Mouse (Mus musculus) CH12.LX (cell line): ENCODE results near the gene S1pr1. TPM values are rescaled to one million over a fixed set of nuclear protein-coding genes. Genes with fewer than 3 reads are reported as not detected.

ENCODE experiments used
- DNase-seq: peaks from one replicate; pipeline ENCODE4 v3.0.0-alpha.2; 2013; ENCODE audit errors: extremely low read depth
- H3K27ac ChIP-seq: 2 replicates; pipeline ENCODE4 v1.5.1; 2012; ENCODE audit warnings: low read depth, mild to moderate bottlenecking, control low read depth, moderate library complexity; ENCODE audit not compliant: insufficient read depth
- H3K27me3 ChIP-seq: replicated peaks from 2 replicates; pipeline ENCODE3; 2012; ENCODE audit warnings: inconsistent platforms
- H3K36me3 ChIP-seq, 2 experiments: replicated peaks in 1 of 2; 2 replicates each; pipeline versions ENCODE3 to v1.6.1; 2012; ENCODE audit warnings: inconsistent platforms in 1 of 2, low read length in 1 of 2, mild to moderate bottlenecking in 1 of 2, mixed read lengths in 1 of 2, moderate library complexity in 1 of 2; ENCODE audit not compliant: control insufficient read depth in 1 of 2, insufficient read depth in 1 of 2
- H3K4me1 ChIP-seq, 2 experiments: 2 replicates each; pipeline ENCODE4 v1.6.1; 2012; ENCODE audit warnings: inconsistent platforms in 1 of 2, moderate library complexity in 1 of 2; ENCODE audit not compliant: insufficient read depth in 2 of 2, control insufficient read depth in 1 of 2
- H3K4me2 ChIP-seq: 2 replicates; pipeline ENCODE4 v1.6.1; 2012; ENCODE audit warnings: low read depth, mild to moderate bottlenecking, control low read depth; ENCODE audit not compliant: poor library complexity, insufficient read depth, severe bottlenecking
- H3K4me3 ChIP-seq, 3 experiments: fragments of 150-350 bp in 1 of 3; sonication (generic) in 1 of 3; replicated peaks in 1 of 3; 2 replicates each; pipeline versions ENCODE3 to v1.5.1; 2011 to 2012; ENCODE audit warnings: low read depth in 2 of 3, low read length in 2 of 3, mild to moderate bottlenecking in 2 of 3, moderate library complexity in 2 of 3, control low read depth in 1 of 3, improper control_type of control experiment in 1 of 3, inconsistent platforms in 1 of 3, mixed read lengths in 1 of 3; ENCODE audit not compliant: poor library complexity in 1 of 3
- H3K79me2 ChIP-seq: replicated peaks from 2 replicates; pipeline ENCODE4 v1.6.1; 2012; ENCODE audit warnings: mild to moderate bottlenecking, moderate library complexity; ENCODE audit not compliant: control insufficient read depth, poor library complexity, insufficient read depth, severe bottlenecking; ENCODE audit errors: extremely low read depth
- H3K9ac ChIP-seq: 2 replicates; pipeline ENCODE4 v1.6.1; 2012; ENCODE audit warnings: low read depth, mild to moderate bottlenecking, control low read depth, moderate library complexity; ENCODE audit not compliant: insufficient read depth
- H3K9me3 ChIP-seq: replicated peaks from 2 replicates; pipeline ENCODE3; 2012; ENCODE audit warnings: low read length, inconsistent platforms, mixed read lengths
- CTCF ChIP-seq, 2 experiments: IDR thresholded peaks in 1 of 2; conservative IDR thresholded peaks in 1 of 2; 2 replicates each; pipeline ENCODE4 v1.5.1; 2011 to 2012; ENCODE audit warnings: low read depth in 2 of 2, low read length in 2 of 2, improper control_type of control experiment in 1 of 2, inconsistent platforms in 1 of 2, mild to moderate bottlenecking in 1 of 2, moderate library complexity in 1 of 2
- EP300 ChIP-seq: IDR thresholded peaks from 2 replicates; pipeline ENCODE4 v1.6.1; 2011; ENCODE audit warnings: low read length, improper control_type of control experiment
- GABPA ChIP-seq: IDR thresholded peaks from 2 replicates; pipeline ENCODE4 v1.6.1; 2012; ENCODE audit warnings: low read depth, low read length, improper control_type of control experiment, inconsistent platforms; ENCODE audit not compliant: insufficient replicate concordance
- JUN ChIP-seq: IDR thresholded peaks from 2 replicates; pipeline ENCODE4 v1.6.1; 2011; ENCODE audit warnings: low read depth, mild to moderate bottlenecking, low read length, improper control_type of control experiment, moderate library complexity; ENCODE audit not compliant: insufficient read depth
- JUND ChIP-seq: conservative IDR thresholded peaks from 2 replicates; pipeline ENCODE4 v1.6.1; 2011; ENCODE audit warnings: low read depth, low read length, improper control_type of control experiment
- MAFK ChIP-seq: IDR thresholded peaks from 2 replicates; pipeline ENCODE4 v1.6.1; 2011; ENCODE audit warnings: low read length, improper control_type of control experiment; ENCODE audit not compliant: insufficient replicate concordance
- MAZ ChIP-seq: IDR thresholded peaks from 2 replicates; pipeline ENCODE4 v1.6.1; 2012; ENCODE audit warnings: low read depth, mild to moderate bottlenecking, inconsistent platforms, low read length, improper control_type of control experiment, moderate library complexity
- MYC ChIP-seq: IDR thresholded peaks from 2 replicates; pipeline ENCODE4 v1.6.1; 2011; ENCODE audit warnings: low read depth, mild to moderate bottlenecking, improper control_type of control experiment, low read length
- NELFE ChIP-seq: IDR thresholded peaks from 2 replicates; pipeline ENCODE4 v1.6.1; 2011; ENCODE audit warnings: low read depth, low read length, improper control_type of control experiment
- PAX5 ChIP-seq: IDR thresholded peaks from 2 replicates; pipeline ENCODE4 v1.6.1; 2012; ENCODE audit warnings: low read length, inconsistent platforms, mixed read lengths
- POLR2AphosphoS2 ChIP-seq: IDR thresholded peaks from 2 replicates; pipeline ENCODE4 v1.6.1; 2011; ENCODE audit warnings: low read depth, low read length, improper control_type of control experiment
- SIN3A ChIP-seq: IDR thresholded peaks from 2 replicates; pipeline ENCODE4 v1.6.1; 2012; ENCODE audit warnings: low read length, improper control_type of control experiment, inconsistent platforms
- SMC3 ChIP-seq: IDR thresholded peaks from 2 replicates; pipeline ENCODE4 v1.6.1; 2011; ENCODE audit warnings: low read depth, low read length, improper control_type of control experiment
- ZC3H11A ChIP-seq: IDR thresholded peaks from 2 replicates; pipeline ENCODE4 v1.6.1; 2012; ENCODE audit warnings: low read depth, mild to moderate bottlenecking, inconsistent platforms, low read length, improper control_type of control experiment
- ZMIZ1 ChIP-seq: IDR thresholded peaks from 2 replicates; pipeline ENCODE4 v1.6.1; 2012; ENCODE audit warnings: low read depth, mild to moderate bottlenecking, inconsistent platforms, low read length, improper control_type of control experiment
- dilution Hi-C: fragments of 300-500 bp; cut with MboI; formaldehyde crosslinking; loops from 2 replicates; pipeline ENCODE4 v1.14.3; 2020; ENCODE audit warnings: low sequenced_read_pairs; ENCODE audit not compliant: extremely low pct_unique_long_range_greater_than_20kb, extremely low pct_ligation_motif_present
- in situ Hi-C: fragments of 300-500 bp; cut with MboI; formaldehyde crosslinking; loops from 3 replicates; pipeline ENCODE4 v1.14.3; 2019; ENCODE audit warnings: low sequenced_read_pairs, low pct_ligation_motif_present, low pct_unique_long_range_greater_than_20kb, mixed read lengths
- polyA plus RNA-seq: library from polyadenylated mRNA; unstranded; fragments of >175 nt; gene quantifications from 2 replicates; pipeline ENCODE4 v1.2.1, GENCODE M21; 2012; ENCODE audit warnings: low read depth; ENCODE audit not compliant: insufficient read length
- total RNA-seq, 2 experiments: library from RNA; depleted of rRNA; stranded (reverse); fragments of 300-350 nt in 1 of 2; fragments of >200 nt in 1 of 2; gene quantifications; 2 replicates each; pipeline ENCODE4 v1.2.3; 2012 to 2014

S1pr1 gene
- total and polyA plus RNA-seq, 3 experiments = 1.8 to 7.1 (median 4.6) TPM

GRCm38 (mm10) chr3:115748289-115748989 lies 33.6 kb upstream of the S1pr1 start:
- no peak for DNase-seq
- dilution Hi-C loops = no loop called here
- Histone ChIP-seq H3K9me3 (no peaks in the 10 kb centered on the region), H3K4me1 (no peaks in the 10 kb centered on the region), H3K36me3 (no peaks in the 10 kb centered on the region), H3K9ac (no peak overlapping the region), H3K4me2 (no peak overlapping the region), H3K27ac (no peak overlapping the region), H3K27me3 (no peaks in the 10 kb centered on the region), H3K4me3 (no peak overlapping the region), H3K79me2 (no peaks in the 10 kb centered on the region)
- in situ Hi-C loops = no loop called here
- TF ChIP-seq CTCF (conservative IDR thresholded peaks at IDR 0.05 in 1 of 2, IDR thresholded peaks at IDR 0.05 in 1 of 2; ENCODE audit: low read depth in 2 of 2, low read length in 2 of 2) (no peak), MAFK (no peak), NELFE (no peak), GABPA (no peak), SIN3A (no peak), MAZ (no peak), PAX5 (no peak), EP300 (no peak), ZMIZ1 (no peak), SMC3 (no peak), MYC (no peak)

DNA sequence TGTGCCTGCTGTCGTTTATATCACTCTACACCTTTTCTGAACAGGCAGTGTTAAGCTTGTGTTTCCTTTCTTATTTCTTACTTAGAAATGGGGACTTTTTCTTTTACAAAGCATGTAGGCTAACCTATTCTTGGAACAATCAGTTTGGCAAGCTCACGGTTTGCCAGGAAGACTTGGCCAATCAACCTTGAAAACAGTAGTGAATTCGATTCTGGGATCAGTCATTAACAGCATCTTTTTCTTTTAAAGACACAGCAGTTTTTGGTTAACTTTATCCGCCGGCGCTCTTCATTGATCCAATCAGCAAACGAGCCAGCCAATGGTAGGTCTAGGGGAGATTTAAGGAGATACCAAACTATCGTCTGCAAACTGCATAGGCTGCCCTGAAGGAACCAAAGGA lies 31.6 kb upstream of the S1pr1 start:
- H3K27ac ChIP-seq = no peak overlapping the region
- H3K36me3 ChIP-seq = no peaks in the 10 kb centered on the region
- H3K27me3 ChIP-seq = no peaks in the 10 kb centered on the region
- no peak overlapping the region for H3K4me2 ChIP-seq
- H3K9ac ChIP-seq = no peak overlapping the region
- dilution Hi-C loops (no loop called here), in situ Hi-C loops (no loop called here)
- DNase-seq = no peak
- no peaks in the 10 kb centered on the region for H3K9me3 ChIP-seq
- TF ChIP-seq ZC3H11A (no peak), JUN (no peak)
- H3K4me3 ChIP-seq = no peak overlapping the region
- H3K79me2 ChIP-seq = no peaks in the 10 kb centered on the region
- no peaks in the 10 kb centered on the region for H3K4me1 ChIP-seq

DNA sequence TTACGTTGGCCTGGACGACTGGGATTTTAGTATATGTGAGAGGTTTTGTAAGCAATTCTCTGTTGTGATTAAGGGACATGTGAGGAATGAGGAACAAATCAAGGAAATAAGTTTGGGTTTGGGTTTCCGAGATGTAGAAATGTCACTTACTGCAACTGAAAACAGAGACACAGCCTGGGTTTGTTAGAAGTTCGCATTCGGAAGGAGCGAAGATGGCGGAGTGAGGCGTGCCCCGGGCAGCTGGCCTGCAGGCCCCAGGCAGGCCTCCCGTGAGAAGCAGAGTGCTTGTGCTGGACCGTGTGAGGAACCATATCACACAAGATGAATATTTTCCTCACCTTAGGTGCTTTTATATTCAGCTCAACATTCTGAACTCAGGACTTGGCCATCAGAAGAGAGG lies 30.2 kb upstream of the S1pr1 start:
- TF ChIP-seq JUND (no peak), POLR2AphosphoS2 (no peak), CTCF (conservative IDR thresholded peaks at IDR 0.05 in 1 of 2, IDR thresholded peaks at IDR 0.05 in 1 of 2; ENCODE audit: low read depth in 2 of 2, low read length in 2 of 2) (no peak)
- TF ChIP-seq, all 38 proteins: peak for 0
- Histone ChIP-seq H3K79me2 (no peaks in the 10 kb centered on the region), H3K4me1 (no peaks in the 10 kb centered on the region), H3K4me2 (no peak overlapping the region), H3K9ac (no peak overlapping the region), H3K36me3 (no peaks in the 10 kb centered on the region), H3K9me3 (no peaks in the 10 kb centered on the region), H3K27ac (no peak overlapping the region), H3K27me3 (no peaks in the 10 kb centered on the region), H3K4me3 (no peak overlapping the region)
- in situ Hi-C loops (no loop called here), dilution Hi-C loops (no loop called here)
- no peak for DNase-seq
